Mouse (Mus musculus) cerebellum, postnatal 36 days (tissue): ENCODE measurements at regions not wholly inside any gene's neighbourhood (a gene's known extent, or its start where the extent isn't known, plus 50 kb on each side); places are given as distances from the start of the nearest gene placed in this dataset.

Source experiments
- DNase-seq, 2 experiments: peaks; one replicate each; pipeline ENCODE4 v3.0.0; 2021 to 2022; ENCODE audit warnings: mixed read lengths in 2 of 2

- no peak for DNase-seq
Measured at GRCm38 (mm10) chr7:68686396-68687139, 62.5 kb downstream of the Arrdc4 start.

DNA sequence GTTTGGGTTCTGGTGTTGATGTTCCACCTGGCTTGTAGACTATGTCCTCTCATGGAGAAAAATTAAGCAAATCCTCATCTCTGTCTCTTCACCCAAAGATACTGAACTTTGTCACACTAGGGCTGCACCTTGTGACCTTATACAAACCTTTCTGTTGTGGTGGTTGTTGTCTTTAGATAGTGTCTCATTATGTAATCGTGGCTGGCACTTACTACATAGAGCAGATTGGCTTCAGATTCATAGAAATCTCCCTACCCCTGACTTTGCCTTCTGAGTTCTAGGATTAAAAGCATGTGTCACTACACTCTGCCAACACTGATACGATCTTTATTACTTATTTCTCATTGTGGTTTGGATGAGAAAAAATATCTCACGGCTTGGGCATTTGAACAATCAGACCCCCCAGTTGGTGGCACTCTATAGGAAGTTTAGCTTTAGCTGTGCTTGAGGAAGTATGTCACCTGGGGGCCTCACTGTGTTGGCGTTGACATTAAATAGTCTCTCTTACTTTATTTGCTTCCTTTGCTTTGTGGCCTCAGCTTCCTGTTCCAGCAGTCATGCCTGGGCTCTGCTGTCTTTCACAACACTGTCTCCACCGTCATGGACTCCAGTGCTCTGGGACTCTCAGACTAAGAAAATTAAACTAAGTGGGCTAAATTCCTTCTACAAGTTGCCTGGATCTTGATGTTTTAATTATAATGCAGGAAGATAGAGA lies 66.0 kb downstream of the Arrdc4 start:
- no peak for DNase-seq

- DNase-seq: no peak
Measured at GRCm38 (mm10) chr7:68682318-68682728, 66.7 kb downstream of the Arrdc4 start.

- DNase-seq: no peak
Measured at GRCm38 (mm10) chr7:68679770-68680169, 69.3 kb downstream of the Arrdc4 start.

- DNase-seq: no peak
Measured at GRCm38 (mm10) chr7:68667790-68668732, 81.0 kb downstream of the Arrdc4 start.

DNA sequence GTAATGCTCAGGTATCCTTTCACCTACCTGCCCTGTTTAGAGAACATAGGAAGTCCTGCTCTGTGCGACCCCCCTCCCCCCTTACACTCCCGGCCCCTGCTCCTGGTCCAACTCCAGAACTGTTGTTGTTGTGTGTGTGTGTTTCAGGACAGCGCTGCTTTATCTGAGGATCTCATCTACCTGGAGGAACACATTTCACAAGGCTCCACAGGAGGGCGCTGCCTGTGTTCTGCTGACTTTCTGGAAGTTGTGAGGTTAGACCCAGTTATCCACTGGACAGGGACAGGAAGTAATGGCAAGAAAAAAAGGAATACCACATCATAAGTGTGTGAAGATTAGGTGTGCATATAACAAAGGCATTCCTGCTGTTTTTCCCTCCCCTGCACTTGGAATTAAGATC lies 81.8 kb downstream of the Arrdc4 start:
- DNase-seq: no peak

GRCm38 (mm10) chr7:68656354-68656753 lies 92.7 kb downstream of the Arrdc4 start:
- DNase-seq: no peak

DNA sequence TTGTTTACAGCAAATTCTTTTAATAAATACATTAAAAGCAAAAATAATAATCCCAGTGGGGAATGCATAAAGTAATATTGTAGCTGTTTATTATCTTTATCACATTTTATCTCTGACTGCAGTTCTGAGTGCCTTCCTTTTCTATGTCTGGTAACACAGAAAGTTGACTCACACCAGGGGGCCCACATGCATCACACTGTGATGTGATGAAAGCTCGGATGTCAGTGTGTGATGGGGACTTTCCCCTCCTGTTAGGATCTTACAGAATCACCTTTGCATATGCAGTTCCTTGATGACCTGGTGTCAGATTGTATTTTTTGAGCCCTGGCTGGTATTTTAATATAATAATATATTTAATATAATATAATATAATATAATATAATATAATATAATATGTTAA lies 95.5 kb downstream of the Arrdc4 start:
- DNase-seq: no peak

DNA sequence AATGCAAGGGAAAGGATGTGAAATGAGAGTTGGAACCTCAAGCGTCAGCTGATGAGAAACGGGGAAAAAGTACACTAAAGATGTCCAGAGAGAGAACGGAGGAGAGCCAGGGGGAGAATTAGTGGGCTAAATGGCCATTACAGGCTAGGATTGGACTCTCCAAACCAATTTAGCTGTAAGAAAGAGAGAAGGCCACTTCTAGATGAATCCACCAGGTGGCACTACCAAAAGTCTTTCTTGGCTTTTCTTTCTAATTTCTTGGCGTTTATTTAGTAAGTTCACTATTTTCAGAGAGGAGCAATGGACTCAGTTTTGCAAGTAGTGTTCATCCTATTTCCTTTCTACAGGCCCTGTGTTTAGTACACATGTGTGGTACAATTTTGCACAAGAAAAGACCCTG lies 97.6 kb downstream of the Arrdc4 start:
- DNase-seq: no peak

GRCm38 (mm10) chr7:68637556-68638215 lies 111.4 kb downstream of the Arrdc4 start:
- DNase-seq: no peak

GRCm38 (mm10) chr7:68621080-68621479 lies 128.0 kb downstream of the Arrdc4 start:
- no peak for DNase-seq

DNA sequence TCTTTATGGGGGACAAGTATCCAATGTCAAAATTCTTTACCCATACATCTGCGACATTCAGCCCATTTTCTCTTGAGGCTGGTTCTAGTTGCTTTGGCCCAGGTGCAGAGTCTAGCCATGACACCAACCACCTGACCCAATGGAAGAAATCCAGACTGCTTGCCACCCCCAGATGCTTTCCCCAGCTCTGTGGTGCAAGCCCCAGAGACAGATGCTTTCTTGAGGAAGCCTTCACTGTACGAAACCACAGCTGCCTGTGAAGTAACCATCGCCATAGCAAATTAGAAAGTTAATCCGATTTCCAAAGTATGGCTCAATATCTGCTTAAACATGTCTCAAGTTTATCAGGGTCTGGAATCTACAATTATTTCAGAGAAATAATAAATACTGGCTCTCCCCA lies 138.5 kb downstream of the Arrdc4 start:
- no peak for DNase-seq

DNA sequence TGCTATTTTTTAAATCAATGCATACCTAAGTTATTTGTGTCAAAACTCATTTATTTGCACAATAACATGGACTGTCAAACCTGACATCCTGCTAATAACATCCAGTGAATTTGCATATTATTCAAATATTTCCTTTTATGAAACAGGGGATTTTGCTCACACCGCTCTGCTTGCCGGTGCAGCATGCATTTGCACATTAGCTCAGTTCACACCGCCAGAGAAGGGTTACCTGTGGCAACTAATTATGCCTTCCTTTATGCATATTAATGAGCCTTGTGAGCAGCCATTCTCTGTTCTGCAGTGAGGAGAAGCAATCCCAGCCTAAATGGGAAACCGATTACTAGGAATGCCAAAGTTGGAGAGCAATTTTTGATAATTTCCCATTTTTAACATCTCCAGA lies 141.9 kb downstream of the Arrdc4 start:
- DNase-seq: no peak

GRCm38 (mm10) chr7:68606278-68606677 lies 142.8 kb downstream of the Arrdc4 start:
- DNase-seq: no peak

DNA sequence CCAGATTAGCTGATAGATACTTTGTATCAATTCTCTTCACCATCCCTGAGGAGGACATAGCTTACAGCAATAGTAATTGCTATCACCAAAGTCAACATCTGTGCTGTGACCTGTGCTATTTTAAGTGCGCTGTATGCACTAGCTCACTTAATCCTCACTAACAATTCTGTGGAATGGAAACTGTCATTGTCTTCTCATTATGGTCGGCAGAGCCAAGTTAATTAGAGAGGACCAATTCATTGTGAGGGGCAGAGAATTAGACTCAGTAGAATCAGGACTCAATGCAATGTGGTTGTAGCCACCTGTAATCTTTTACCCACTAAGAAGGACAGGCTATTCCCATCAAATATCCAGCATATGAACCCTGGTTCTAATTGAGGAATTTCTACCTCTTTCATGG lies 145.3 kb downstream of the Arrdc4 start:
- DNase-seq: no peak

- no peak for DNase-seq
Measured at GRCm38 (mm10) chr7:68602003-68602402, 147.0 kb downstream of the Arrdc4 start.

GRCm38 (mm10) chr7:68594017-68594386 lies 155.0 kb downstream of the Arrdc4 start:
- no peak for DNase-seq

DNA sequence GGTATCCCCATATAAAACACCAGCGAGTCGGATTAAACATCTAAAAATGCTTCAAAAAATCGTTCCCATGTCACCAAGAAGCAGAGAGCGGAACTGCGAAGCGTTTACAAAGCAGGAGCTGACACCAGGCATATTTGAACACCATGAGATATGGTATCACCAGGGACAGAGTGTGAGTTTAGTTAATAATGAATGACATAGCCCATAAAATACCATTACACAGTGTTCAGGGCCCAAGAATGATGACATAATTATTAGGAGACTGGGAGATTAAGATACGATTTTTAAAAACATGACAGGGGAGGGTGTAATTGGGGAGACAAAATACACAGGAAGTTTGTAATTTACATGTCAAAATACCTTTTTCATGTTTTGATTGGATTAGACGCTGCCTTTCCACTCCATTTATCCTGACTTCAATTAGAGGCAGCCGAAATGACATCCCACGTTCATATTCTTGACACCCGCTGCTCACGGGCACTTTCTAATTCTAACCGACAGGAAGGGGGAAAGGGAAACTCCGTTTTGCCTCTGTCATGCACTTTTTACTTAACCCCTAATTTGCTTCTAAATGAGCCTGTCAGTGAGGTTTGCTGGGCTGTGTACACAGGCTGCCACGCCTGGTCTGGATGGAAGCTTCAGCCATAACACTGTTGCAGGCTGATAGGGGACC lies 155.6 kb downstream of the Arrdc4 start:
- no peak for DNase-seq

DNA sequence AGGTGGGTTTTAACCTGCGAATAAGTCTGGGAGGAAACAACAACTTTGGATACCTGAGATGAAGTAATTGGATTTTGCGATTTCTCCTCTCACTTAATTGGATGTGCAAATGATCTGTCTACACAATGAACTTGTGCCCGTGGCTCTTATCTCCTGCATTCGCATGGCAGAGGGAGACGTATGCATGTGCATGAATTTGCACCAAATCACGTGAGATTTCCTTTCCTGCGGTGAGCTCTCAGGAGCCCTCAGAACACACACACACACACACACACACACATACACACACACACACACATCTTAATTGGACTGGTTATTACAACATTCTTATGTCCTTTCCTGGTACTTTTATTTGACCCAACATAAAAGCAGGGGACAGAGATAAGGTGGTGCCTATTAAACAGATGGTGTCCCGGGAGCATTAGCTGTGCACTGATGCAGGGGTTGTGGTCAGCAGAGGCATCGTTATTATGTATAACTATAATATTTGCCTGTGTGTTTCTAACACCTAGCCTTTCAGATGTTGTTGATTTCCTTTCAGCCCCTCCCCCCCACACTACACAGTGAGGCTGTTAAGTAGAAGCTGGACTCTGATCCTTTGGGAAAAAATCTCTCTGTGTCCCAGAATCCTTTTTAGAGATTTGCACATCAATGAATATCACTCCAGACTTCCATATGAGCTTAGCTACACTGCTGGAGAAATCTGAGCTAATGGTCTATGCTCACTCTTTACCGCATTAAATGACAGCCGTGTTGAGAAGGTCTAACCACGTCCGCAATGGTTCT lies 166.3 kb downstream of the Arrdc4 start:
- DNase-seq: no peak

DNA sequence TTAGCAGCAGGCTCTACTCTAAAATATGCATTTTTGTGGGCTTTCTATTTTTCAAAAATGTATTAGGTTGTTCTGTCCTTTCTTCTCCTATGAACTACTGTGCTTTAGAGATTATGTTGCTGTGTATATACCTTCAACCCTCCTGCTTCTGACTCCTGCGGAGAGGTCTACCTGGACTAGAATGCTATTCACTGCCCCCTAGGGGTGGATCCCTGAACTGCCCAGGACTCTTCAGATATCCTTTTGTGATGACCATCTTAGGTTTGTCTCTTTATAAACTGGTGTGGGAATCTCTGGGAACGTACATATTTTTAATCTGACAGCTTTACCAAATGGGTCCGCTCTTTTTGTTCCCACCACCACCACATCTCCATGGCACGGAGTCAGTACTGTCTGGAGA lies 168.4 kb downstream of the Arrdc4 start:
- DNase-seq: peak; percentile 65 to 66

DNA sequence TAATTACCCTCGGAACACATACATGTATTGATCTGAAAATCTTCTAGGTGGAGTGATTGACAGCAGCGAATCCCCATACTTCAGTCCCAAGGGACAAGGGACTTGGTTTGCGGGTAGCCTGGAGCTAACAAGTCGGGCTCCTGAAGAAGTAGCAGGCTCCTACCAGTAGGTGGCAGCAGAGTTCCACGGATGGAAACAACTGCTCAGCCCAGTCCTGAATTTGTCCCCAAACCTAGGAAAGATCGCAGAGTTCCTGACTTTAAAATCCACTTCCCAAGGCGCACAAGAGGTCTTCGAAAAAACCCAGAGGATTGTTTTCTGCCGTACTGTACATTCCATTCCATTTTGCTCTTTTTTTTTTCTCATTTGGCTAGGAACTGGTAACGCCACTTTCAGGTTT lies 169.4 kb downstream of the Arrdc4 start:
- DNase-seq: peak; percentile 79 to 86
